Mouse (Mus musculus) midbrain, embryonic 16.5 days (tissue): ENCODE results near the gene Chd9. TPM values are rescaled to one million over a fixed set of nuclear protein-coding genes. Genes with fewer than 3 reads are reported as not detected.

Experiments
- ATAC-seq: fragments of 200-750 bp; cut with Nextera tagmentation; 2 replicates; pipeline ENCODE4 v1.8.0; 2017; ENCODE audit warnings: moderate TSS enrichment
- H3K27ac ChIP-seq: fragments of 300-500 bp; sonication (generic); 2 replicates; pipeline ENCODE4 v1.5.1; 2014; ENCODE audit warnings: mild to moderate bottlenecking, low read length, mixed read lengths
- H3K27me3 ChIP-seq: fragments of 300-500 bp; sonication (generic); 2 replicates; pipeline ENCODE4 v1.6.1; 2014; ENCODE audit warnings: low read depth, low read length, mixed read lengths; ENCODE audit not compliant: control insufficient read depth, insufficient read depth
- H3K36me3 ChIP-seq: fragments of 300-500 bp; sonication (generic); 2 replicates; pipeline ENCODE4 v1.6.1; 2014; ENCODE audit warnings: mild to moderate bottlenecking, low read length, moderate library complexity, mixed read lengths; ENCODE audit not compliant: control insufficient read depth, insufficient read depth
- H3K4me1 ChIP-seq: fragments of 300-500 bp; sonication (generic); 2 replicates; pipeline ENCODE4 v1.6.1; 2014; ENCODE audit warnings: mild to moderate bottlenecking, low read length, mixed read lengths; ENCODE audit not compliant: control insufficient read depth, insufficient read depth
- H3K4me2 ChIP-seq: fragments of 300-500 bp; sonication (generic); 2 replicates; pipeline ENCODE4 v1.6.1; 2014; ENCODE audit warnings: mild to moderate bottlenecking, low read length, mixed read lengths
- H3K4me3 ChIP-seq: fragments of 300-500 bp; sonication (generic); 2 replicates; pipeline ENCODE4 v1.5.1; 2014; ENCODE audit warnings: low read depth, mild to moderate bottlenecking, low read length, moderate library complexity, mixed read lengths
- H3K9ac ChIP-seq: fragments of 300-500 bp; sonication (generic); 2 replicates; pipeline ENCODE4 v1.6.1; 2014; ENCODE audit warnings: low read depth, low read length, mixed read lengths
- H3K9me3 ChIP-seq: fragments of 300-500 bp; sonication (generic); replicated peaks from 2 replicates; pipeline ENCODE4 v1.6.1; 2014; ENCODE audit warnings: mild to moderate bottlenecking, low read length, mixed read lengths; ENCODE audit not compliant: control insufficient read depth, poor library complexity, severe bottlenecking
- WGBS: fragments of 180-500 bp; shearing (Covaris S2); extraction: QIAGEN DNeasy Blood & Tissue Kit; methylation state at CpG from one replicate; pipeline ENCODE4 v1.1.7; 2014; 5-methylcytosine and 5-hydroxymethylcytosine counted together
- polyA plus RNA-seq: library from polyadenylated mRNA; unstranded; fragments of >200 nt; fragmentation: Nextera tagmentation; extraction: Ambion mirVana; gene quantifications from 2 replicates; pipeline ENCODE4 v1.2.1, GENCODE M21; 2015

The Chd9 gene
- polyA plus RNA-seq, result 68.4 and 80.2 TPM in 2 replicates

GRCm38 (mm10) chr8:90828181-90828986 lies at the start of gene Chd9:
Gene Chd9 (plus strand): TSS chr8:90828352.
- Histone ChIP-seq H3K4me2 (peak within 1 kb of the TSS; percentile 91), H3K27me3 (no peaks in the 10 kb centered on the region), H3K4me1 (peaks cover 9% of the 10 kb centered on the region), H3K36me3 (no peaks in the 10 kb centered on the region), H3K27ac (peak within 1 kb of the TSS; percentile 65; the same call in 1 of the 2 replicates), H3K4me3 (peak within 1 kb of the TSS; percentile 60), H3K9me3 (no peaks in the 10 kb centered on the region), H3K9ac (peak within 1 kb of the TSS; percentile 71)
- ATAC-seq, result peak; percentile 96
- WGBS, result 1% methylated on average over 39 of the region's 39 CpGs

- WGBS, result 96% methylated on average over 1 of the region's 1 CpGs
Observed at GRCm38 (mm10) chr8:90791616-90792015, 36.5 kb upstream of the Chd9 start.

GRCm38 (mm10) chr8:90793710-90794109 lies 34.4 kb upstream of the Chd9 start:
- H3K27ac ChIP-seq, result no peak overlapping the region
- under 1% methylated on average over 3 of the region's 3 CpGs for WGBS
- H3K4me1 ChIP-seq, result peaks cover 5% of the 10 kb centered on the region
- H3K4me2 ChIP-seq, result no peak overlapping the region
- H3K9ac ChIP-seq, result no peak overlapping the region
- no peaks in the 10 kb centered on the region for H3K9me3 ChIP-seq
- no peak overlapping the region for H3K4me3 ChIP-seq
- no peaks in the 10 kb centered on the region for H3K36me3 ChIP-seq
- H3K27me3 ChIP-seq, result no peaks in the 10 kb centered on the region
- ATAC-seq, result peak; percentile 64; the same call in 1 of the 2 replicates

More at GRCm38 (mm10) chr8:90791616-90792015, 36.5 kb upstream of the Chd9 start:
- Histone ChIP-seq H3K4me3 (no peak overlapping the region), H3K4me1 (peaks cover 5% of the 10 kb centered on the region), H3K9ac (no peak overlapping the region), H3K36me3 (no peaks in the 10 kb centered on the region), H3K27me3 (no peaks in the 10 kb centered on the region), H3K27ac (no peak overlapping the region), H3K9me3 (no peaks in the 10 kb centered on the region), H3K4me2 (no peak overlapping the region)
- no peak for ATAC-seq

- Histone ChIP-seq H3K4me1 (peaks cover 5% of the 10 kb centered on the region), H3K36me3 (no peaks in the 10 kb centered on the region), H3K4me2 (peak overlapping the region; percentile 30; the same call in 1 of the 2 replicates), H3K9me3 (no peaks in the 10 kb centered on the region), H3K27me3 (no peaks in the 10 kb centered on the region), H3K4me3 (no peak overlapping the region), H3K27ac (no peak overlapping the region), H3K9ac (no peak overlapping the region)
- no peak for ATAC-seq
- WGBS, result 11% methylated on average over 12 of the region's 12 CpGs
Observed at GRCm38 (mm10) chr8:90794990-90795861, 32.9 kb upstream of the Chd9 start.

GRCm38 (mm10) chr8:90799473-90799872 lies 28.7 kb upstream of the Chd9 start:
- no peaks in the 10 kb centered on the region for H3K27me3 ChIP-seq
- no peak overlapping the region for H3K4me3 ChIP-seq
- no peak overlapping the region for H3K27ac ChIP-seq
- no peak overlapping the region for H3K9ac ChIP-seq
- H3K36me3 ChIP-seq, result no peaks in the 10 kb centered on the region
- ATAC-seq, result no peak
- WGBS, result 71% methylated on average over 5 of the region's 5 CpGs
- H3K4me1 ChIP-seq, result peaks cover 5% of the 10 kb centered on the region
- H3K9me3 ChIP-seq, result peaks cover 3% of the 10 kb centered on the region; the same call in 1 of the 2 replicates
- H3K4me2 ChIP-seq, result no peak overlapping the region

GRCm38 (mm10) chr8:90813602-90814320 lies 14.4 kb upstream of the Chd9 start:
- Histone ChIP-seq H3K27ac (no peak overlapping the region), H3K9ac (no peak overlapping the region), H3K36me3 (no peaks in the 10 kb centered on the region), H3K27me3 (no peaks in the 10 kb centered on the region), H3K9me3 (no peaks in the 10 kb centered on the region), H3K4me2 (no peak overlapping the region), H3K4me3 (no peak overlapping the region), H3K4me1 (peaks cover 9% of the 10 kb centered on the region; the same call in 1 of the 2 replicates)
- 91% methylated on average over 10 of the region's 10 CpGs for WGBS
- ATAC-seq, result no peak

- Histone ChIP-seq H3K36me3 (no peaks in the 10 kb centered on the region), H3K4me1 (peaks cover 9% of the 10 kb centered on the region; the same call in 1 of the 2 replicates), H3K4me3 (no peak overlapping the region), H3K9ac (no peak overlapping the region), H3K9me3 (no peaks in the 10 kb centered on the region), H3K27ac (no peak overlapping the region), H3K4me2 (no peak overlapping the region), H3K27me3 (no peaks in the 10 kb centered on the region)
- WGBS, result 56% methylated on average over 23 of the region's 23 CpGs
- ATAC-seq, result no peak
Observed at GRCm38 (mm10) chr8:90816061-90816882, 11.9 kb upstream of the Chd9 start.

GRCm38 (mm10) chr8:90817293-90817692 lies 10.9 kb upstream of the Chd9 start, which contains the start of gene Gm19935:
Gene Gm19935 (minus strand): TSS chr8:90817393.
- ATAC-seq, result no peak
- no peak within 1 kb of the TSS for H3K4me2 ChIP-seq
- H3K36me3 ChIP-seq, result no peaks in the 10 kb centered on the region
- no peak within 1 kb of the TSS for H3K27ac ChIP-seq
- no peak within 1 kb of the TSS for H3K4me3 ChIP-seq
- H3K9ac ChIP-seq, result no peak within 1 kb of the TSS
- H3K9me3 ChIP-seq, result no peaks in the 10 kb centered on the region
- H3K4me1 ChIP-seq, result peaks cover 9% of the 10 kb centered on the region; the same call in 1 of the 2 replicates
- 79% methylated on average over 2 of the region's 2 CpGs for WGBS
- no peaks in the 10 kb centered on the region for H3K27me3 ChIP-seq
